Comparison of ENCODE assay signal across 8 mouse cellular contexts in the genomic region with DNA sequence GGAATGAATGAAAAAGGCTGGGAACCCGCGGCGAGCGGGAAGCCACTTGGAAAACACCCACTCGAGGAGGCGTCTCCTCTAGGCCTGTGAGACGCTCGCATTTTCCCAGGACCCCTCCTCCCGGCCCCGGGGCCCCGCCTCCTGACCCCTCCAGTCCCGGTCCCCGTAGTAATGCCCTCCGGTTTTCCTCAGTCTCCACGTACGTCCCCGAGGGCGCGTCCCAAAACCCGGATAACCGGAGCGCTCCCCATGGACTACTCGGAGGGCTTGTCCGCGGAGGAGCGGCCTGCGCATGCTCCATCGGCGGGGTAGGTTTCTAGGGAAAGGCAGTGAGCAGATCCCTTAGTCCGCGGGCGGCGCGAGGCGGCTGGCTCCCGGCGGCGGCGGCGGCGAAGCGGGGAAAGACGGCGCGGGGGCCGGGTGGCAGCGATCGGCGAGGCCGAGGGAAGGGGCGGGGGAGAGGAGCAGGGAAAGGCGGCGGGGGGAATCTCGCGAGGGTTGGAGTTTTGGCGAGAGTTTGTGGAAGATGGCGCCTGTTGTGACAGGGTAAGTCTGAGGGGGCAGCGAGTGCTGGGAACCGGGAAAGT.
A peak's percentile ranks its signal among the peaks of the same experiment; 100 is the strongest.
DNase-seq lines count a peak whose midpoint lies in the region; ATAC-seq and TF ChIP-seq lines count a peak whose summit lies in the region.

No protein-coding gene starts in this region.

- H3K4me1 ChIP-seq in erythroblast, embryonic 14.5 days (ENCODE audit: control insufficient read depth): peaks cover 35% of the 10 kb centered on the region
- peaks cover 8% of the 10 kb centered on the region for H3K4me1 ChIP-seq in heart, embryonic 11.5 days (ENCODE audit: control insufficient read depth, insufficient read depth, low read length)
- peaks cover 23% of the 10 kb centered on the region for H3K4me1 ChIP-seq in kidney, embryonic 16.5 days (ENCODE audit: insufficient read depth, low read length)
- peaks cover 15% of the 10 kb centered on the region for H3K4me1 ChIP-seq in liver, adult 2 months (ENCODE audit: control insufficient read depth, insufficient read depth, low read length)

- H3K4me3 ChIP-seq in C2C12 (ENCODE audit: insufficient read depth, poor library complexity, severe bottlenecking) (peak overlapping the region; percentile 63), myocyte (peak overlapping the region; percentile 91)
- H3K4me3 ChIP-seq in erythroblast, embryonic 14.5 days (replicated peaks): peak overlapping the region; percentile 86
- H3K4me3 ChIP-seq in heart, embryonic 11.5 days (ENCODE audit: low read depth, low read length): peak overlapping the region; percentile 91
- H3K4me3 ChIP-seq in kidney, embryonic 16.5 days (ENCODE audit: low read length): peak overlapping the region; percentile 84
- peak overlapping the region; percentile 94 for H3K4me3 ChIP-seq in liver, adult 2 months (ENCODE audit: insufficient read depth, low read depth, low read length)

- H3K9ac ChIP-seq in heart, embryonic 11.5 days (ENCODE audit: low read depth, low read length): peak overlapping the region; percentile 95
- peak overlapping the region; percentile 93 for H3K9ac ChIP-seq in kidney, embryonic 16.5 days (replicated peaks; ENCODE audit: low read length)
- peak overlapping the region; percentile 94 for H3K9ac ChIP-seq in liver, adult 2 months (ENCODE audit: low read depth, low read length)

- H3K27me3 ChIP-seq in C2C12 (ENCODE audit: control insufficient read depth, insufficient read depth, insufficient read length) (no peaks in the 10 kb centered on the region), myocyte (ENCODE audit: control insufficient read depth, insufficient read depth, insufficient read length) (no peaks in the 10 kb centered on the region)
- peaks cover 13% of the 10 kb centered on the region for H3K27me3 ChIP-seq in erythroblast, embryonic 14.5 days (ENCODE audit: control insufficient read depth)
- no peaks in the 10 kb centered on the region for H3K27me3 ChIP-seq in heart, embryonic 11.5 days (ENCODE audit: control insufficient read depth, insufficient read depth, low read length)
- H3K27me3 ChIP-seq in kidney, embryonic 16.5 days (ENCODE audit: insufficient read depth, low read length): no peaks in the 10 kb centered on the region
- no peaks in the 10 kb centered on the region for H3K27me3 ChIP-seq in liver, adult 2 months (ENCODE audit: control insufficient read depth, insufficient read depth, low read length)
- H3K27me3 ChIP-seq in splenic B cell, adult 2 months (ENCODE audit: control insufficient read depth, insufficient read depth, low read length, poor library complexity, severe bottlenecking): no peaks in the 10 kb centered on the region

- H3K79me2 ChIP-seq in C2C12 (ENCODE audit: control insufficient read depth, insufficient read depth) (peaks cover 52% of the 10 kb centered on the region), myocyte (ENCODE audit: control insufficient read depth, insufficient read depth) (peaks cover 44% of the 10 kb centered on the region)
- H3K79me2 ChIP-seq in liver, adult 2 months (ENCODE audit: control insufficient read depth, insufficient read depth, low read length): peaks cover 15% of the 10 kb centered on the region; the same call in 1 of the 2 replicates

- H3ac ChIP-seq in C2C12 (ENCODE audit: control insufficient read depth, insufficient read length, low read depth): peak overlapping the region; percentile 65
- H3ac ChIP-seq in myocyte (ENCODE audit: control insufficient read depth, insufficient read length): peak overlapping the region; percentile 75

- ATAC-seq in heart, embryonic 11.5 days (replicated peaks; ENCODE audit: insufficient number of reproducible peaks, low FRiP score, low TSS enrichment): peak; percentile 86
- ATAC-seq in kidney, embryonic 16.5 days (ENCODE audit: low FRiP score, low TSS enrichment): peak; percentile 95

- peaks cover 46% of the 10 kb centered on the region for H3K79me3 ChIP-seq in C2C12 (ENCODE audit: low read depth)

- no peaks in the 10 kb centered on the region for H3K9me3 ChIP-seq in erythroblast, embryonic 14.5 days (ENCODE audit: control insufficient read depth, low read length)
- H3K9me3 ChIP-seq in heart, embryonic 11.5 days (replicated peaks; ENCODE audit: control insufficient read depth, low read length): no peaks in the 10 kb centered on the region
- H3K9me3 ChIP-seq in kidney, embryonic 16.5 days (ENCODE audit: low read length): no peaks in the 10 kb centered on the region

- no peak; the same call in 1 of the 2 replicates for TF ChIP-seq POLR2A in brain, embryonic 14.5 days (IDR thresholded peaks at IDR 0.05; ENCODE audit: borderline replicate concordance, extremely low read depth, insufficient read depth, insufficient read length, poor library complexity, severe bottlenecking)
- 0 out of 2 replicates have a peak, but pooled peaks have one; percentile 23 for TF ChIP-seq POLR2A in liver, adult 2 months (IDR thresholded peaks at IDR 0.05; ENCODE audit: extremely low read depth, insufficient read depth, low read length)
- peak; percentile 59 for TF ChIP-seq POLR2A in myocyte (IDR thresholded peaks at IDR 0.05; ENCODE audit: insufficient read length, low read depth)

- H3K36me3 ChIP-seq in C2C12 (ENCODE audit: control insufficient read depth, insufficient read depth) (no peaks in the 10 kb centered on the region), myocyte (ENCODE audit: control insufficient read depth, insufficient read depth) (no peaks in the 10 kb centered on the region)
- no peaks in the 10 kb centered on the region for H3K36me3 ChIP-seq in erythroblast, embryonic 14.5 days (ENCODE audit: control insufficient read depth)
- H3K36me3 ChIP-seq in heart, embryonic 11.5 days (ENCODE audit: control insufficient read depth, insufficient read depth, low read length): no peaks in the 10 kb centered on the region
- no peaks in the 10 kb centered on the region for H3K36me3 ChIP-seq in kidney, embryonic 16.5 days (ENCODE audit: insufficient read depth, low read length)
- H3K36me3 ChIP-seq in liver, adult 2 months (ENCODE audit: control insufficient read depth, insufficient read depth, low read length): no peaks in the 10 kb centered on the region
- H3K36me3 ChIP-seq in splenic B cell, adult 2 months (ENCODE audit: control insufficient read depth, insufficient read depth, low read length, poor library complexity, severe bottlenecking): no peaks in the 10 kb centered on the region

- peak; percentile 99 for DNase-seq in brain, embryonic 14.5 days (ENCODE audit: low read depth)
- peak; percentile 92 for DNase-seq in liver, adult 2 months (ENCODE audit: extremely low read depth, low read depth, low spot score)
- peak; percentile 93 for DNase-seq in splenic B cell, adult 2 months (ENCODE audit: low read depth, low spot score)

- H3K4me2 ChIP-seq in heart, embryonic 11.5 days: peak overlapping the region; percentile 98
- H3K4me2 ChIP-seq in kidney, embryonic 16.5 days (replicated peaks; ENCODE audit: low read depth, low read length): peak overlapping the region; percentile 98
- H3K4me2 ChIP-seq in myocyte (ENCODE audit: low read depth): peak overlapping the region; percentile 70

- TF ChIP-seq CTCF in C2C12 (IDR thresholded peaks at IDR 0.05; ENCODE audit: control insufficient read depth, insufficient read depth, insufficient read length): no peak
- TF ChIP-seq CTCF in brain, embryonic 14.5 days (IDR thresholded peaks at IDR 0.05; ENCODE audit: borderline replicate concordance, extremely low read depth, insufficient read depth, insufficient read length): no peak
- TF ChIP-seq CTCF in liver, adult 2 months (IDR thresholded peaks at IDR 0.05; ENCODE audit: low read depth, low read length): no peak

- H3K27ac ChIP-seq in heart, embryonic 11.5 days (ENCODE audit: low read depth, low read length): peak overlapping the region; percentile 98
- H3K27ac ChIP-seq in kidney, embryonic 16.5 days (ENCODE audit: low read length): peak overlapping the region; percentile 100
- H3K27ac ChIP-seq in liver, adult 2 months (replicated peaks; ENCODE audit: insufficient read depth, low read depth, low read length): peak overlapping the region; percentile 80

- under 1% methylated on average over 57 of the region's 59 CpGs for WGBS in heart, embryonic 11.5 days (ENCODE audit: insufficient replicate concordance)
- under 1% methylated on average over 52 of the region's 59 CpGs for whole genome bisulfite sequencing in kidney, embryonic 16.5 days
- under 1% methylated on average over 57 of the region's 59 CpGs for WGBS in liver, adult 2 months

TF ChIP-seq in C2C12, 6 proteins besides CTCF, POLR2A, EP300 and RAD21:
- no peak for TF ChIP-seq MAX (IDR thresholded peaks at IDR 0.05)
- no peak for TF ChIP-seq MYOG (IDR thresholded peaks at IDR 0.05; ENCODE audit: control insufficient read depth, extremely low read depth, insufficient read length)
- TF ChIP-seq CEBPB (IDR thresholded peaks at IDR 0.05; ENCODE audit: low read depth): no peak
- no peak for TF ChIP-seq USF1 (IDR thresholded peaks at IDR 0.05; ENCODE audit: low read depth)
- no peak for TF ChIP-seq FOSL1 (IDR thresholded peaks at IDR 0.05; ENCODE audit: insufficient read depth, low read length, poor library complexity, severe bottlenecking)
- no peak for TF ChIP-seq MYOD1 (IDR thresholded peaks at IDR 0.05; ENCODE audit: control insufficient read depth, insufficient read length, low read depth)
TF ChIP-seq in C2C12: peak in this region for 0.

TF ChIP-seq in myocyte, 11 proteins besides CTCF, POLR2A, EP300 and RAD21:
- TF ChIP-seq POLR2AphosphoS2 (IDR thresholded peaks at IDR 0.05; ENCODE audit: insufficient read length, low read depth) (peak; percentile 13), USF1 (IDR thresholded peaks at IDR 0.05; ENCODE audit: low read depth) (no peak)

Comparison
In these comparisons a context has a peak if more than half of its experiments do, and no peak if none do; other contexts are left out.
1. Peak in every context shown above with its lines: DNase-seq, ATAC-seq, H3K4me3 ChIP-seq and H3K27ac ChIP-seq.